Mouse (Mus musculus): ENCODE data around the gene Gm20817.
"Not testable (repeated sequence)": the region's sequence is repeated elsewhere in the genome, so short reads cannot be mapped to it uniquely, and the experiment has no call there.

Gm20817 gene

GRCm38 (mm10) chrY:68832628-68833027 is at the start of gene Gm20817:
TSS of gene Gm20817 (minus strand) at chrY:68832728.
- DNase-seq (ENCODE audit: low read depth, low spot score) = not testable (repeated sequence)

Measured in 3T3-L1 (cell line).